Mouse (Mus musculus): ENCODE measurements around the gene Pak1. TPM values are rescaled to one million over a fixed set of nuclear protein-coding genes. Genes with fewer than 3 reads are reported as not detected.

Gene Pak1
- polyA plus RNA-seq, 1 experiment from 2014 or later: 5.5 TPM

DNA sequence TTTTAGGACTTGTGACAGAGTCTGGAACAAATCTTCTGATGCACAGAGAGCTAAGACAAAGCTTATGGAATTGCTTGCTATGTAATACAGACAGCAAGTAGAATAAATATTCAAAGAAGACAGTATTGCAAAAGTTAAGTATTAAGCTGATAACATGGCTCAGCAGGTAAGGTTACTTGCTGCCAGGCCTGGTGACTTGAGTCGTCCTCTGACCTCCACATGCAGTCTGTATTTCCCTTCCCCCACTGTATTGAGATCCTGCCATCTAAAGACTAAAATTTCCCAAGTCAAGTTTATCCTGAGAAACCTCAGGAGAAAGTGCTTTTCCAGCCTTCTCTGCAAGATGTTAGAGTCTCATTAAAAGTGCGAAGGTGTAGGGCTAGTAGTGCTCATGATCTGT lies 40.8 kb downstream of the Pak1 start:
- Histone ChIP-seq H3K4me3 (ENCODE audit: low read depth, low read length) (no peak overlapping the region), H3K4me1 (ENCODE audit: control insufficient read depth, insufficient read depth, low read length) (no peaks in the 10 kb centered on the region), H3K36me3 (ENCODE audit: control insufficient read depth, insufficient read depth, low read length) (no peaks in the 10 kb centered on the region), H3K9ac (ENCODE audit: low read depth, low read length) (no peak overlapping the region), H3K27me3 (ENCODE audit: control insufficient read depth, insufficient read depth, low read length) (no peaks in the 10 kb centered on the region), H3K4me2 (no peak overlapping the region), H3K27ac (ENCODE audit: low read depth, low read length) (no peak overlapping the region), H3K9me3 (replicated peaks; ENCODE audit: control insufficient read depth, low read length) (no peaks in the 10 kb centered on the region)
- WGBS (ENCODE audit: insufficient replicate concordance): 61% methylated on average over 2 of the region's 2 CpGs
- ATAC-seq (replicated peaks; ENCODE audit: insufficient number of reproducible peaks, low FRiP score, low TSS enrichment): no peak

DNA sequence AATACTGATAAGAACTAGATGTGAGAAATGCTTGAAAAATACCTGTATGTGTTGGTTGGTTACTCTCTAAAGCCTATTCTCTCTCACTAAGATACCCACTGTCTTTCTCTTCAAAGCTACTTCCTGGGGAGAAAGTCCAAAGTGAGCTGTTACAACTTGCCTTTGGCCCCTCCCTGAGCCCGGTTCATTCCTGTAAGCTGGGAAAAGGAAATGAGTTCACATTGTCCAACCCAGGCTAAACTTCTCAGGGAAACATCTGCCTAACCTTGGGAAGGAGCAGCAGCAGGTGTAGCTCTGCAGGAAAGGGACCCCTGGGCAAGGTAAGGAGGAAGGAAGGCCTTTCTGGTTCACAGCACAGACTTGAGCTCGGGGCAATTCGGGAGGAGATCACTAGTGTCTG lies 42.4 kb downstream of the Pak1 start:
- no peaks in the 10 kb centered on the region for H3K27me3 ChIP-seq (ENCODE audit: control insufficient read depth, insufficient read depth, low read length)
- no peak overlapping the region for H3K4me3 ChIP-seq (ENCODE audit: low read depth, low read length)
- H3K4me1 ChIP-seq (ENCODE audit: control insufficient read depth, insufficient read depth, low read length): no peaks in the 10 kb centered on the region
- H3K36me3 ChIP-seq (ENCODE audit: control insufficient read depth, insufficient read depth, low read length): no peaks in the 10 kb centered on the region
- no peak for ATAC-seq (replicated peaks; ENCODE audit: insufficient number of reproducible peaks, low FRiP score, low TSS enrichment)
- no peak overlapping the region for H3K27ac ChIP-seq (ENCODE audit: low read depth, low read length)
- H3K9me3 ChIP-seq (replicated peaks; ENCODE audit: control insufficient read depth, low read length): no peaks in the 10 kb centered on the region
- H3K9ac ChIP-seq (ENCODE audit: low read depth, low read length): no peak overlapping the region
- H3K4me2 ChIP-seq: no peak overlapping the region
- 77% methylated on average over 3 of the region's 3 CpGs for WGBS (ENCODE audit: insufficient replicate concordance)

DNA sequence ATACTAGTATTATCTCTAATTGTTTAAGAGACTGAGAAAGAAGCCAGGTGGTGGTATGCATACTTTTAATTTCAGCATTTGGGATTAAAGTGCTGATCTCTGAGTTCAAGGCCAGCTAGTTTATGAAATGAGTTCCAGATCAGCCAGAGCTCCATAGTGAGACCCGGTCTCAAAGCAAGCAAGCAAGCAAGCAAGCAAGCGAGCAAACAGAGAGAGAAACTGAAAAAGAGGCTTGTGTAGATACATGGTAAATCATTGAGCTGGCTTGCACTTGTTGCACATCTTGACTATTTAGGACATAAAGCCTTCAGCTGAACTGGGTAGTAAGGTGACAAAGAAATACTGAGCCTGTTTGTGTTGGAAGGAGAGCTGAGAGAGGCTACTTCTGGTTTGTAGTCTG lies 44.6 kb downstream of the Pak1 start:
- no peak for ATAC-seq (replicated peaks; ENCODE audit: insufficient number of reproducible peaks, low FRiP score, low TSS enrichment)
- H3K9me3 ChIP-seq (replicated peaks; ENCODE audit: control insufficient read depth, low read length): no peaks in the 10 kb centered on the region
- H3K9ac ChIP-seq (ENCODE audit: low read depth, low read length): no peak overlapping the region
- no peaks in the 10 kb centered on the region for H3K36me3 ChIP-seq (ENCODE audit: control insufficient read depth, insufficient read depth, low read length)
- no peak overlapping the region for H3K4me3 ChIP-seq (ENCODE audit: low read depth, low read length)
- no peak overlapping the region for H3K4me2 ChIP-seq
- H3K27me3 ChIP-seq (ENCODE audit: control insufficient read depth, insufficient read depth, low read length): no peaks in the 10 kb centered on the region
- WGBS (ENCODE audit: insufficient replicate concordance): 80% methylated on average over 2 of the region's 2 CpGs
- no peak overlapping the region for H3K27ac ChIP-seq (ENCODE audit: low read depth, low read length)
- no peaks in the 10 kb centered on the region for H3K4me1 ChIP-seq (ENCODE audit: control insufficient read depth, insufficient read depth, low read length)

DNA sequence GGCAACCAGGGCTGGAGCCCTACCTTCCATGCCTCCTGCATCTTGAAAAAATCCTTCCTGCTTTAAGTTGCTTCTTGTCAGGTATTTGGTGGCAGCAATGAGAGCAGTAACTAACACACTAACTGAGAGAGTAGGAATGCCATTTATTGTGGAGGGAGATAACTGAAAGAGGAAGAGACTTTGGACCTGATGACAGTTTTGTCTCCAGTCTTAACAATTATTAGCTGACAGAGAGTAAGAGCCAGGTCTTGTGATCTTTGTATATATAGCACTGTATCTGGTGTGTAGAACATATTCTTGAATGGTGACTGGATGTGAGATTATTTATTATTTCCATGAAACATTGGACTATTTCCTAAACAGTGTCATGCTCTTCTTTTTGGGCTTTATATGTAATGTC lies 50.2 kb downstream of the Pak1 start:
- Histone ChIP-seq H3K4me3 (ENCODE audit: low read depth, low read length) (no peak overlapping the region), H3K4me1 (ENCODE audit: control insufficient read depth, insufficient read depth, low read length) (no peaks in the 10 kb centered on the region), H3K36me3 (ENCODE audit: control insufficient read depth, insufficient read depth, low read length) (no peaks in the 10 kb centered on the region), H3K27ac (ENCODE audit: low read depth, low read length) (no peak overlapping the region), H3K4me2 (no peak overlapping the region), H3K27me3 (ENCODE audit: control insufficient read depth, insufficient read depth, low read length) (no peaks in the 10 kb centered on the region), H3K9me3 (replicated peaks; ENCODE audit: control insufficient read depth, low read length) (no peaks in the 10 kb centered on the region), H3K9ac (ENCODE audit: low read depth, low read length) (no peak overlapping the region)
- no peak for ATAC-seq (replicated peaks; ENCODE audit: insufficient number of reproducible peaks, low FRiP score, low TSS enrichment)

DNA sequence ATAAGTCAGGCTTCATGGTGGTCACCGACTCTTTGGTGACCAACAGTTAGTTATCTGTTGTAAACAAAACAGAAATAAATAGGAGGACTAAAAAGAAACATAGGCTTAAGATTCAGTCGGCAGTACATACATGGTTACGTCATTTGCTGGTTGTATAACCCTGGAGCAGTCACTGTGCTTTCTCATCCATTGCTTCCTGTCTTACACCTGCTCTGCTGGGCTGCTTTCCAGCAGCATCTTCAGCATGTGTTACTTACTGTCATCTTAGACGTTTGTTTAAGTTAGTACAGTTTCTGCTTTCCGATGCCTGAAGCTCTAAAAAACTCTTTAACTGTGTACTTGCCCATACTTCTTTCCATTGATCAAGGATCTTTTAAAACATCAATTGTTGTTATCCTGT lies 53.0 kb downstream of the Pak1 start:
- H3K27me3 ChIP-seq (ENCODE audit: control insufficient read depth, insufficient read depth, low read length): no peaks in the 10 kb centered on the region
- no peaks in the 10 kb centered on the region for H3K4me1 ChIP-seq (ENCODE audit: control insufficient read depth, insufficient read depth, low read length)
- H3K27ac ChIP-seq (ENCODE audit: low read depth, low read length): no peak overlapping the region
- H3K9ac ChIP-seq (ENCODE audit: low read depth, low read length): no peak overlapping the region
- WGBS (ENCODE audit: insufficient replicate concordance): 82% methylated on average over 5 of the region's 5 CpGs
- no peak overlapping the region for H3K4me2 ChIP-seq
- H3K36me3 ChIP-seq (ENCODE audit: control insufficient read depth, insufficient read depth, low read length): no peaks in the 10 kb centered on the region
- no peak overlapping the region for H3K4me3 ChIP-seq (ENCODE audit: low read depth, low read length)
- no peaks in the 10 kb centered on the region for H3K9me3 ChIP-seq (replicated peaks; ENCODE audit: control insufficient read depth, low read length)
- no peak for ATAC-seq (replicated peaks; ENCODE audit: insufficient number of reproducible peaks, low FRiP score, low TSS enrichment)

DNA sequence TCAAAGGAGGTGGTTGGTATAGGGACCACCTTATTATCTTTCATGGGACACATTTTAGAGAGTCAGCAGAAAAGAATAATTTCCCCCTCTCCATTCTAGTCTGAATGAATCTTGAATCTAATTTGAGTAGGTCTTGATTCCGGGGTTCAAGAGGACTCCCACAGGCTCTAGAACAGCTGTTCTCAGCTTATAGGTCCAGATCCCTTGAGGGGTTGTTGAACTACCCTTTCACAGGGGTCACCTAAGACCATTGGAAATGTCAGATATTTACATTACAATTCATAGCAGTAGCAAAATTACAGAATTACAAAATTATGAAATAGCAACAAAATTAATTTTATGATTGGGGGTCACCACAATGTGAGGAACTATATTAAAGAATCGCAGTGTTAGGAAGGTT lies 54.0 kb downstream of the Pak1 start:
- no peak overlapping the region for H3K27ac ChIP-seq (ENCODE audit: low read depth, low read length)
- peak overlapping the region; percentile 46; the same call in 1 of the 2 replicates for H3K4me3 ChIP-seq (ENCODE audit: low read depth, low read length)
- peak overlapping the region; percentile 79 for H3K4me2 ChIP-seq
- H3K4me1 ChIP-seq (ENCODE audit: control insufficient read depth, insufficient read depth, low read length): no peaks in the 10 kb centered on the region
- H3K27me3 ChIP-seq (ENCODE audit: control insufficient read depth, insufficient read depth, low read length): no peaks in the 10 kb centered on the region
- 64% methylated on average over 2 of the region's 2 CpGs for WGBS (ENCODE audit: insufficient replicate concordance)
- ATAC-seq (replicated peaks; ENCODE audit: insufficient number of reproducible peaks, low FRiP score, low TSS enrichment): no peak
- H3K36me3 ChIP-seq (ENCODE audit: control insufficient read depth, insufficient read depth, low read length): no peaks in the 10 kb centered on the region
- no peaks in the 10 kb centered on the region for H3K9me3 ChIP-seq (replicated peaks; ENCODE audit: control insufficient read depth, low read length)
- H3K9ac ChIP-seq (ENCODE audit: low read depth, low read length): no peak overlapping the region

DNA sequence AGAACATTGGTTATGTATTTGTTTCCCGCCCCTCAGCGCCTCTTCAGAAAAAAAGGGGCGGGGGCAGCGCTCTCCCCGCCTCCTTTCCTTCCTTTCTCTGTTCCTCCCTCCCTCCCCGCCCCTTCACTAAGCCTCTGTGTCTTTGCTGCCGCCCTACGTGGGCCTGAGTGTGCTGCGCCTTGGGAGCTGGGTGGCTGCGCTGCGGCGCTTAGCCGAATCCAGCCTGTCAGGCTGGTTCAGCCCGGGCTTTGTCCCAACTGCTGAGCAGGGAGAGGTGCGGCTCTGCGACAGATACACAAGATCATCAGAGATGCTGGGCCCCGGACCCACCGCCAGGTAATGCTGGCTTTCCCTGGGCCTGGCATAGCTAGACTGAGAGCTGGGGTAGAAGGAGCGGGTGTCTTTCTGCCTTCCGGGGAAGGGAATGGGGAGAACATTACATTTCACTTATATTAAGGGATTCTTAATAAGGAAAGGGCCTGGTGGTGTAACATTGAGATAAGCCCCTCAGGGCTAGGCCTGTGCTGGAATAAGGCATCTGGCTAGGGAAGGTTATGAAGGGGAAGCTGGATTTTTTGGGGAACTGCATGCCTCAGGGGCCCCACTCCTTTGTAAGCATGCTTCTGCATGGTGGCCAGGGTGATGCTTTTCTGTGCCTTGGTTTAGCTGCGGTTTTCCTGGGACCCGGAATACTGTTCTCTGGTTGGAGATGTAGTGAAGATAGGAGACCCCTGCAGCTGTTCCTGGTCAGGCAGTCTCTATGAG lies 54.6 kb downstream of the Pak1 start:
- H3K27me3 ChIP-seq (ENCODE audit: control insufficient read depth, insufficient read depth, low read length): no peaks in the 10 kb centered on the region
- H3K4me1 ChIP-seq (ENCODE audit: control insufficient read depth, insufficient read depth, low read length): no peaks in the 10 kb centered on the region
- ATAC-seq (replicated peaks; ENCODE audit: insufficient number of reproducible peaks, low FRiP score, low TSS enrichment): peak; percentile 67; the same call in 1 of the 2 replicates
- peak overlapping the region; percentile 70 for H3K9ac ChIP-seq (ENCODE audit: low read depth, low read length)
- peak overlapping the region; percentile 46 for H3K4me3 ChIP-seq (ENCODE audit: low read depth, low read length)
- H3K9me3 ChIP-seq (replicated peaks; ENCODE audit: control insufficient read depth, low read length): no peaks in the 10 kb centered on the region
- no peaks in the 10 kb centered on the region for H3K36me3 ChIP-seq (ENCODE audit: control insufficient read depth, insufficient read depth, low read length)
- H3K27ac ChIP-seq (ENCODE audit: low read depth, low read length): no peak overlapping the region
- H3K4me2 ChIP-seq: peak overlapping the region; percentile 79
- WGBS (ENCODE audit: insufficient replicate concordance): 6% methylated on average over 22 of the region's 22 CpGs

DNA sequence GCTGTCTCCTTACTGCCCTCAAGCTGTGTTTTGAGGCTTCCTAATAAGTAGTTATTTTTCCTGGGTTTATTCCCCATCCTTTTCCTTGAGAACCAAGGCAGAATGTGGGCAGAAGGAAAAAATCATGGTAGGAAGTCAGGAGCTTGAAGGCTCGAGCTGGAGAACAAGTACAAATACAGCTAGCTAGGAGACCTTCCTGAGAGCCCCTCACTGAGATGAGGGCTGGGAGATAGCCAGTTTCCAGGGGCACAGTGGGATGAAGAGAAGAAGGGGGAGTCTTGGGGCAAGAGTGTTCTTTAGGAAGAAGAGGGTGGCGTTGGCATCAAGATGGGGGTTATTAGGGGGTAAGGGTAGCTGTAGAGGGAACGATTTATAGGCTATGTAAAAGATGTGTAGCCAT lies 56.1 kb downstream of the Pak1 start:
- Histone ChIP-seq H3K9ac (ENCODE audit: low read depth, low read length) (no peak overlapping the region), H3K27ac (ENCODE audit: low read depth, low read length) (no peak overlapping the region), H3K9me3 (replicated peaks; ENCODE audit: control insufficient read depth, low read length) (no peaks in the 10 kb centered on the region), H3K4me1 (ENCODE audit: control insufficient read depth, insufficient read depth, low read length) (no peaks in the 10 kb centered on the region), H3K36me3 (ENCODE audit: control insufficient read depth, insufficient read depth, low read length) (no peaks in the 10 kb centered on the region), H3K4me3 (ENCODE audit: low read depth, low read length) (no peak overlapping the region), H3K4me2 (no peak overlapping the region), H3K27me3 (ENCODE audit: control insufficient read depth, insufficient read depth, low read length) (no peaks in the 10 kb centered on the region)
- ATAC-seq (replicated peaks; ENCODE audit: insufficient number of reproducible peaks, low FRiP score, low TSS enrichment): no peak
- WGBS (ENCODE audit: insufficient replicate concordance): 65% methylated on average over 3 of the region's 3 CpGs

DNA sequence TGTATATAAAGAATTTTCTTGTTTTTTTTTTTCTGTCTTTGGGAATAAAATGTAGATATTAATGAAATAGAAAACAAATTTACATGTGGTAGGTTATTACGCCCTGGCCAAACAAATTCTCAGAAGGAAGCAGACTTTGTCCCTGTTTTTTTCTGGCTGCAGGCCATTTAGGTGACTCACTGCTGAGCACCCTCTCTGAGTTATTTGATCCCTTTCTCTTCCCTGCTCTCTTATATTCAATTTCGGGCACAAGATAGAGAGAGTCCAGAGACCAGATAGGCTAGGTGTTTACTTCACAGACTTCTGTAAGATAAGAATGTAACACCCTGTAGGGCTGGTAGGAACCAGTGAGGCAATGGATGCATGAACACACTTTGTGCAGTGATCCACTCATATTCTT lies 57.2 kb downstream of the Pak1 start:
- no peak overlapping the region for H3K9ac ChIP-seq (ENCODE audit: low read depth, low read length)
- no peak overlapping the region for H3K4me2 ChIP-seq
- H3K27ac ChIP-seq (ENCODE audit: low read depth, low read length): no peak overlapping the region
- no peaks in the 10 kb centered on the region for H3K4me1 ChIP-seq (ENCODE audit: control insufficient read depth, insufficient read depth, low read length)
- H3K27me3 ChIP-seq (ENCODE audit: control insufficient read depth, insufficient read depth, low read length): no peaks in the 10 kb centered on the region
- no peaks in the 10 kb centered on the region for H3K9me3 ChIP-seq (replicated peaks; ENCODE audit: control insufficient read depth, low read length)
- no peak overlapping the region for H3K4me3 ChIP-seq (ENCODE audit: low read depth, low read length)
- 57% methylated on average over 2 of the region's 2 CpGs for WGBS (ENCODE audit: insufficient replicate concordance)
- H3K36me3 ChIP-seq (ENCODE audit: control insufficient read depth, insufficient read depth, low read length): no peaks in the 10 kb centered on the region
- ATAC-seq (replicated peaks; ENCODE audit: insufficient number of reproducible peaks, low FRiP score, low TSS enrichment): no peak
